Mouse (Mus musculus): ENCODE data around the gene Dmxl2.

Dmxl2 gene

DNA sequence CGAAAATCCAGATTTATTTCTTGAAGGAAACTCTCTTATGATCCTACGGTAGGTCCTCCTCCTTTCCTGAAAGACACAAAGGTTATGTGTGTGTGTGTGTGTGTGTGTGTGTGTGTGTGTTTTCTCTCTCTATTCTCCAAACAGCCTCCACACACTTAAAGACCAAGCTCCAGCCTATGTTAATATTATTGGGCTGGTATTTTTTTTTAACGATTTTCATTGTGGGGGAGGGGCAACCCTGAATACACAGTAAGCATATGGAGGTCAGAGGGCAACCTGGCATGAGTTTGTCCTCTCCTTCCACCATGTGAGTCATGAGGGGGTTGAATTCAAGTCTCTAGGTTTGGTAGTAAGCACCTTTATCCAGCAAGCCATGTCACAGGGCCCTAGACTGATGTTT is 1.6 kb downstream of the Dmxl2 start:
- DNase-seq (ENCODE audit: low spot score) = no peak

DNA sequence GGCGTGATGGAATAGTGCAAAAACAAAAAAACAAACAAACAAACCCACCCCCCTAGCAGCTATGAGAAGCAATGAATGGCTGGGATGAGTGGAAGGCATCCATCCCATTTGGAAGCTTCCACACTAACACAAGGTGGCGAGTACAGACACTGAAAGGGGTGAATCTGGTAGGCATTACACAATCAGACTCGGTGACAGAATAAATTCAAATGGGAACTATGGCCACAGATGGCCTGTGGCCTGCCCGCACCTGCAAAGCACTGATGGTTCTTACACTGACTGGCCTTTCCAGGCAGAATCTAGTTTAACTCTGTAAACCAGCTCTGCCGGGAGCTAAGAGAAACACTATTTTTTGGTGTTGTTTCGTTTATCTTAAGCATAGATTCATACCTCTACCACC is 2.1 kb downstream of the Dmxl2 start:
- DNase-seq (ENCODE audit: low spot score) = no peak

DNA sequence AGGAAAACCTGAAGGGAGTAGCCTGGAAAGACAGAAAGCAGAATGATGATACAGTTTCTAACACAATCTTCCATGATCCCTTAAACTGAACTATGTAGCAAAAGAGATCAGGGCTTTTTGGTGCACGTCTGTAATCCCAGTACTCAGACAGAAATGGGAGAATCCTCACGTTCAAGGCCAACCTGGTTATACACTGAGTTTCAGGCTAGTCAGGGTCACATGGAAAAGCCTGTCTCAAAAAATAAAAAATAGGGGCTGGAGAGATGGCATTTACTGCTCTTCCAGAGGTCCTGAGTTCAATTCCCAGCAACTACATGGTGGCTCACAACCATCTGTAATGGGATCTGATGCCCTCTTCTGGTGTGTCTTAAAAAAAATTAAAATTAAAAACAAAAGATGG is 11.0 kb downstream of the Dmxl2 start:
- DNase-seq (ENCODE audit: low spot score) = no peak

DNA sequence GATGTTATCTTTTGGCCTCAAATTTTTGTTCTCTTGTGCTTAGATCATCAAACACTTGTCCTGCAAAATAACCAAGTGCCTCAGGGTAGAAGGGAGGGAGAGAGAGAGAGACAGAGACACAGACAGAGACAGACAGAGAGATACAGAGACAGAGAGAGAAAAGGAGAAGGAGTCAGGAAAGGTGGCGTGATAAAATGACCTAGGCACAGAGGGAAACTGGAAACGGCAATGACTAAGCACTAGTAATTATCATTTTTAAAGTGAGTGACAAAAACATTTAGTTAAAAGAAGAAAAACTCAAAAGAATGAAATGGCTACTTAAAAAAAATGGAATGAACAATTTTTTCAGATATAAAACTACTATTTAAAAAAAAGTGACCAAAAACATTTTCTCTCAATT is 11.8 kb downstream of the Dmxl2 start:
- DNase-seq (ENCODE audit: low spot score) = no peak

DNA sequence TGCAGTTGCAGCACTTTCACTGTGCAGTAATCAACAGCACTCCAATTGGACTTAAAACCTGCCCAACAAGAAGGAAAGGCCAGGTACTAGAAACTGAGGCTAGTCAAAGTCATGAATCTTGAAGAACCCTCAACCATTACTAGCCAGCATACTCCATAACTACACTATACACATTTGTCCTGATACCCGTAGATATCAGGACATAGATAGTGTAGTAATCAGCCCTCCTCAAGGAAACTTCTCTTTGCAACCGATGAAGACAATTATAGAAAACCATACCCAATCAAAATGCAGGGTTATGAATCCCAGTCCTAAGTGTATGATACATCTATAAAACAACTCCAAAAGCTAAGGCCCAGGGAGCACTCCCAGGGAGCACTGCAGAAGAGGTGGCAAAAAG is 16.5 kb downstream of the Dmxl2 start:
- no peak for DNase-seq (ENCODE audit: low spot score)

DNA sequence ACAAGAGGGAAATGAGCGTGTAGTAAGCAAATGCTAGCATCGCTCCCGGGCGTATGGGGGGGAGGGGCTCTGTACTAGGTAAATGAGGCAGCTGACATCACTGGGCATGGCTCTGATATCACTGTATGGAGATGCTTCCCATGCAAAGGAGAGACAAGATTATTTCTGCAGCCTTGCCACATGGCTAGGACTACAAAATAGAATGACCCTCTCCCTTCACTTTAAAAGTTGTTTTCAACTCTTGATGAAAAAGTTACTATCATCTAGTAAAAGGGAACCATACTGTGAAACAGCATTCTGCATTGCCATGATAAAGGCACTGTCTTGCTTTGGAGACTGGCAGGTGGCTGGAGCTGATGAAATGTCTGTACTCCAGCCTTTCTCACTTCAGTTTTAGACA is 18.2 kb downstream of the Dmxl2 start:
- DNase-seq (ENCODE audit: low spot score) = no peak

DNA sequence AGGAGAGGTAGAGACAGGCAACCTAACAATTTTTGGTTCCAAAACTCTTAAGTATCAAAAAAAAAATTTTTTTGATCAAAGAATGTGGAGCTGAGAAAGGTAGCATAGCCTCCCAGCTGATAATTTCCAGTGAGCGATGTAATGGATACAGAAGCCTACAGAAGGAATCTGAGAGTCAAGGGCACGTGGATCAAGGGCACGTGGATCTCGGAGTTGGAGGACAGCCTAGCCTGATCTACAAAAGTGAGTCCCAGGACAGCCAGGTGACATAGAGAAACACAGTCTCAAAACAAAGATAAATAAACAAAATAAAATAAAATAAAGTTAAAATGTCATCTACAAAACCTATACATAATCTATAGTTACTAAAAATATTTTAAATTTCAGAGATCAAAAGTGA is 18.7 kb downstream of the Dmxl2 start:
- no peak for DNase-seq (ENCODE audit: low spot score)

DNA sequence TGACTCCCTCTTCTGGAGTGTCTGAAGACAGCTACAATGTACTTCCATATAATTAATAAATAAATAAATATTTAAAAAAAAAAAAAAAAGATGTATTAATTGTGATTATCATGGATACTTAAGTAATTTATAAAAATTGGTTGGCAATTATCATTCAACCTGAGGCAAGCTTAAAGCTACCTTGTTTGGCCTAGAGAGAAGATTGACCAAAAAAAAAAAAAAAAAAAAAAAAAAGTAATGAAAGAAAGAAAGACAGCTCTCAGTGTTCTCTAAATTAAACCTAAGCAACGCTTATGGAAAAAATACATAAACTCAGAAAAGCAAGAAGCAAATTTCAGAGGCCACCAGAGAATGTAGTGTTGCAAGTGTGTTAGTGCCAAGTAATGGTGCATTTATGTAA is 22.4 kb downstream of the Dmxl2 start:
- no peak for DNase-seq (ENCODE audit: low spot score)

DNA sequence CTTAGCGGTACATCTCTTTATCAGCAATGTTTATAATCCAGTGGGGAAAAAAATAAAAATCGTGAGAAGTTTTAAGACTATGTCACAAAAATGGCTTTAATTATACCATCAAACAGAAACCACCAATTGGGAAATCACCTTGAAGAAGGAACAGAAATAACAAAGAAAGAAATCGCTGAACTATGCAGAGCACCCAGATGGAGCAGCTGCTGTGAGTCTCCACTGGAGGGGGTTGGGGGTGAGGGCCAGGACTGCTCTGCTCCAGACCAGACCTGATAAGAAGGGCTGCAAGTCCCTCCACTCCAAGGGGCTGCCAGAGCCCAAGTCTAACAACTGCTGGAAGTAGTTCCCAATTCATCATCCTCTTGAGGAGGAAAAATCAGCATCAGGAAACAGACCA is 23.3 kb downstream of the Dmxl2 start:
- DNase-seq (ENCODE audit: low spot score) = no peak

DNA sequence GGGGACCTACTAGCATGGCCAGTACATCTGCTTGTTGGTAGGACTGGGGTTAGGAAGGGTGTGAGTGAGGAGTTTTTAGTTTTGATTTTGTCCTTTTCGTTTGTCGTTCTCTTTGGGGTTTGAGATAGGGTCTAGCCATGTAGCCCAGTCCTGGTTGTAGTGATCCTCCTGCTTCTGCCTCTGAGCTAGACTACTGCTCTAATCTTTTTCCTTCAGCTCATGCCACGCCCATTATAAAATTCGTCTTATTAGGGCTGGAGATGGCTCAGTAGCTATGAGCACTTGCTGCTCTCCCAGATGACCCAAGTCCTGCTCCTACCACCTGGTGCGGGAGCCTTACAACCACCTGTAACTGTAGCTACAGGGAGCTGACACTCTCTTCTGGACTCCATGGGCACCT is 26.9 kb downstream of the Dmxl2 start:
- no peak for DNase-seq (ENCODE audit: low spot score)

DNA sequence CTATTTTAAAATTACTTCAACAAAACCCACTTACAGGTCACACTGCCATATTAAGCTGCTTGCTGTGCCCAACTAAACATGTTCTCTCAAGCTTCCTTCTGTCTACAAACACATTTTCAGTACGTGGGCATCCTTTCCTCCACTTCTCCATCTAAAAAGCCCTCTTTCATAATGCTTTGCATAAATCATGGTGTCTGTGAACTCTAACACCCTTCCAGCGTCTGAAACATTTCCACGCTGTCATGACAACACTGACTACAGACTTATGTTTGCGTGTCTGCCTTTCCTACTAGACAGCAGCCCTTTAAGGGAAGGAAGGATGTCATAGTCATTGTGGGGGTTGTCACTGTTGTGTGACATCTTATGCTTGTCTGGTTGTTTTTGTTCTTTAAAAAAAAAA is 27.4 kb downstream of the Dmxl2 start:
- DNase-seq (ENCODE audit: low spot score) = no peak

DNA sequence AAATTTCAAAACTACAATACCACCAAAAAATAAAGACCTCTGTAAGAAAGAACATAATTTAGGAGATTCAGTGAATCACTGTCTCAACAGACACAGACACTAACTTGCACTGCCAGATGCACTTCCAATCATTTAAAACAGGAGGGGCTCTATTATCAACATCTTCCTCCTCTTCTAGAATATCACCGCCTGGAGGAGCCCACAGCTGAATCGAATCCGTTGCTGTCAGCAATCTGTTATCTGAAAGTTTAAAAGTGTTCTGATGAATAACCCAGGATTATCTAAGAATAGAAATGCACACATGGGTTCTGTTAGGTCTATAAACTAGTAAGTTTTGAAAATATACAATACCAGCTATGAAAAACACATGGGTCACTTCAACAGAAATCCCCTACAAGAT is 28.6 kb downstream of the Dmxl2 start:
- no peak for DNase-seq (ENCODE audit: low spot score)

DNA sequence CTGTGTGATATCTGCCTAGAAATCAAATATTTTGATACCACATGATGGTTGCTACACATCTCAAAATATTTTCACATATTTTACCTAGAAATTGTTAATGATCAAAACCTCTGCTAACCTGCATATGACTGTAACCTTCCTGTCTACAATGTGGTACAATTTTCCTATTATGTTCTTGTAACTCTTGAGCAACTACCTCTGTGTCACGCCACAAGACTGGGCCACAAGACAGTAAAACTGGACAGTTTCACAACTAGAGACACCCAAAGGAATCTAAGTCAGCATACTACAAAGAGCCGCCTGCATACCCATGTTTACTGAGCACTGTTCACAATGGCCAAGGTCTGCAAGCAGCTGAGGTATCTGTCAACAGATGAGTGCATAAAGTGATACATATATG is 32.1 kb downstream of the Dmxl2 start:
- no peak for DNase-seq (ENCODE audit: low spot score)

DNA sequence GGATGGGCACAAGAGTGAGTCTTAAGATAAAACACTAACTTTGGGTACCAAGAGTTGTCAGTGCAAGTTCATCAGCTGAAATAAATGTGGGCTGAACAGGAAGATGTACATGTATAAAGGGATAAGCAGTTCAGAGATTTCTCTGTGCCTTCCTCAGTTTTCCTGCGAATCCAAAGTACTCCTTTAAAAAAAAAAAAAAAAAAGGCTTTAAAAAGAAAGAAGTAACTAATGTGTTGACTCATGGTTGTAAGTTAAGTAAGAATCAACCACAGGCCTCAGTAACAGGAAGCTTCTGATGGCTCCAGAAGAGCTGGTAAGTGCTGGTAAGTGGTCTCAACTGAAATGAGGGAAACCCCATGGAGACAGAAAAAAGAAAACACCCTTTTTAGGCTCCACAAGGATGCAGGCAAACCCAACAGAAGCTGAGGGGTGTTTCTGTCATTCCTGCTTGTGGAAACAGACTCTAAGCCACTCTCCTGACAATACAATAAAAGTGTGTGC is 33.9 kb downstream of the Dmxl2 start:
- DNase-seq (ENCODE audit: low spot score) = no peak

DNA sequence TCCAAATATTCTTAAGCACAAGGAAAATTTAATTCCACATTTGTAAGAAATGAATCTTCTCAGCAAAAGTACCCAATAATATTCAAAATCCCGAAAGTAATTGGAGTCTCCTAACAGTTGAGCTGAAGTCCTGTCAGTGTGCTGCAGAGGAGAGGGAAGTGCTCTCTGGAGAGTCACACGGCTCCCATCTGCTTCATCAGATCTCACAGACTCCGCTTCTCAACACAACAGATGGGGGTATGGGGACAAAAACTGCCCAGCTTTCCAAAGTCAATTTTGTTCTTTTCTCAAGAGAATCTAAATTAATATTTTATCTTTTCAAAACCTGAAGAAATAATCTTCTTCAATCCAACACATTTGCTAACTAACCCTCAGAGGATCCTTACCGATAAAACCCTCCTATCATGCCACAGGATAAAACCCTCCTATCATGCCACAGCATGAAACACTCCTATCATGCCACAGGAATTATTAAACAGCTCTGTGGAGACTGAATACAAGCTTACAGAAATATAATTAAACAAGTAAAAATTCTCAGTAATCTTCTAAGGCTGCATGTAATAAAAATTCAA is 37.9 kb downstream of the Dmxl2 start:
- no peak for DNase-seq (ENCODE audit: low spot score)

DNA sequence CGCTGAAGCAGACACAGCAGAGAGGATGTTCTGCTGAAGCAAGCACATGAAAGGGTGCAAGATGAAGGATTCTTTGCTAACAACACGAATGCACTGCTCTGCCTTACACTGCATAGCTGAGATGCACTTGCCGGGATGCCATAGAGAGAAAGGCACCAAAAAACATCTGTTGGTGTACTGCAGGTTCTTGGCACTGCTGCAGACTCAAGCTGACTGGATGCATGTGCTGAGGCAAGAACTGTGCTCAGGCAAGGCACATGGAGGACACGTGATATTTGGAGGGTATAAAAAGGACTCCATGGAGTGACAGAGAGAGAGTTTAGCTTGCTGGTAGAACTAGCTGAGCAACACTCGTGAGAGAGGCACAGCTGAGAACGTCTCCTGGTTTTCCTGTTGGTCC is 62.4 kb downstream of the Dmxl2 start:
- DNase-seq (ENCODE audit: low spot score) = no peak

DNA sequence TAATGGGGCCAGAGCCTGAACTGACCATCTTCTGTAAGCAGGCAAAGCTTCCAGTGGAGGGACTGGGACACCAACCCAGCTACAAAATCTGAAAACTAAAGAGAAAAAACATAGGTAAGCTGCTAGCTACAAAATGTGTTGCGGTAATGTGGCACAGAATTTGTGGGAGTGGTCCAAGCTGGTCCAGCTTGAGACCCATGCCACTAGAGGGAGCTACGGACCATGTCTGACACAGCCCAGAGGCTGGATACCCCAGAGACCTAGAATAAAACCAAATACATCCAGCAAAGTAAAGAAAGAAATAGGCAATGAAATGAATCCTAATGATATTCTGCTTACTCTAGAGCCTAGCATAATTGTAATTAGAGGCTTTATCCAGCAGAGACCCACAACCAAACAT is 63.2 kb downstream of the Dmxl2 start:
- DNase-seq (ENCODE audit: low spot score) = no peak

DNA sequence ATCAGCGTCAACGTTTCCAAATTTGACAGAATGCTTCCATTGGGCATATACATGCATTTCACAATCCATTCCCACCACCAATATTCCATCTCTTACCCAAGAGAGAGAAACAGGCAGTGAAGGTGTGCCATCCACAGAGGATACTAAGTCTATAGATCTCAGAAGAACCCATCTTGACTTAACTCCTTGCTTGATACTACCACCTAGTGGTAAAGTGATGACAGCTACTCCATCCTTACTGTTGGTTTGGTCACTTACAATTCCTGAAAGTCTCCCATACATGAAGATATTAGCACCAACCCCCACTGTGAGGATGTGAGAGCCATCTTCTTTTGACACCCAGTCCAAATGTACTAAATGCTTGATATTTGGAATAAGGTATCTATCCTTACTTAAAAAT is 85.2 kb downstream of the Dmxl2 start:
- no peak for DNase-seq (ENCODE audit: low spot score)

DNA sequence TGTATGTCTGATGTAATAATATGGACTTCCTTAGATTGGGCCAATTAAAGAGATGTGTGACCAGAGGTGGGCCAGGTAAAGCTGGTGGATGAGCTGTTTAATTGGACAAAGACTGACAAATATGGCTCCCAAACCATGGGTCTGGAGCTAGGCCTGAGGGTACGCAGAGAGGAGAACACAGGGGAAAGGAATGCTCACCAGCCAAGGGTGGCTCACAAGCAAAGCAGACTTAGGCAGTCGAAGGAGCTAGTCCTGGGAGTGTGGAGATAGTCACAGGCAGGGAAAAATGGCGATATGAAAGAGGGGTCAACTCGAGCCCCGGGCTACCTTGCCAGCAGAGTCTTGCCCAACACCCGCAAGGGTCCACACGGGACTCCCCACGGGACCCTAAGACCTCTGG is 144.7 kb downstream of the Dmxl2 start:
- DNase-seq (ENCODE audit: low spot score) = no peak

DNA sequence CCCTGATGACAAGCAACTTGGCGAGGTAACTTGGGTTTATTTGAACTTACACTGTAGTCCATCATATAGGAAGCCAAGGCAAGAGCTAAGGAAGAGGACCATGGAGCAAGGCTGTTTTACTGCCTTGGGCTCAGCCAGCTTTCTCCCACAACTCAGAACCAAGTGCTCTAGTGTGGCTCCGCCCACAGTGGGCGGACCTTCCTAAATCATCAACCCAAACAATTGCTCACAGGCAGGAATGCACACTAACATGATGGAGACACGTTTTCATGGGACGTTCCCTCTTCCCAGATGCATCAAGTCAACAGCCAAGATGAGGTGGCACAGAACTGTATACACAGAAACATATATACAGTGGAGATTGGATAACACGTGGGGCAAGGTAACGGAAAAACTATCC is 159.4 kb downstream of the Dmxl2 start:
- no peak for DNase-seq (ENCODE audit: low spot score)

DNA sequence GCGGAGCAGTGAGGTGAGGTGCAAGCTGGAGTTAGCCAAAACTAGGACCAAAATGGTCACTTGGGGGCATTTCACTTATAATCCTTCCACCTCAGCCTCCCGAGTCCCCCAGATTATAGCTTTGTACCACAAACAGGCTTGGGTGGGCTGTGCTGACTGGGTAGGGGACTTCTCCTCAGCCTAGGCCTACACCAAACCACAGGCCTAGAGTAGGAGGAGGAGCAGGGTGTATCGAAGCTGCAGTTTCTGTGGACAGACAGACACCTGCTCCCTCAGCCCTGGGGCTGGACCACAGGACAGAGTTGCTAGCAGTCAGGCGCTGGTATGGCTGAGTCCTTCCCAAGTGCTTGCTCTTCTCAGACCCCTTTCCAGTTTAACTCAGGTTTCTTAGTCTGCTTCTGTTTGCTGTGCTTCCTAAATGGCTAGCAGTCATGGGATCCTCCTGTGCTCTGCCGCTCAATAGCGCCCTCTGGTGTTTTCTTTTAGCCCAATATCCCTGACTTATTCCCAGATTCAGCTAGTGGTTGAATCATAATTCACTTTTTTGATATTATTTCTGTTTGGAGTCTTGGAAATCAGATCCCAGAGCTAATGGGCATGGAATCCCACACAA is 164.8 kb downstream of the Dmxl2 start:
- no peak for DNase-seq (ENCODE audit: low spot score)

DNA sequence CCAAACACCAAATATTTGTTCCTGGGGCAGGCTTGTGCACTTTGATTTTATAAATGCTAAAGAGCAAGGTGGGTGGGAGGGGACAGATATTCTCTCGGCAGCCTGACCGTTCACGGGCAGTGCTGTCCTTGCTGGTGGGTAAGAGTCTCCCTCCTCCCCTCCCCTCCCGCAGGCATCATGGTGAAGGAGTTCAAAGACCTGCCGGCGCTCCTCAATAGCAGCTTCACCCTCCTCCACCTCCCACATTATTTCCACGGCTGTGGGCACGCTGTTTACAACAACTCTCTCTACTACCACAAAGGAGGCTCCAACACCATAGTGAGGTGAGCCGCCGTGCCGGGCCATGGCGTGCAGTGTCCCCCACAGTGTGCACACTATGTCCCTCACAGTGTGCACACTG is 165.8 kb downstream of the Dmxl2 start:
- DNase-seq (ENCODE audit: low spot score) = no peak

DNA sequence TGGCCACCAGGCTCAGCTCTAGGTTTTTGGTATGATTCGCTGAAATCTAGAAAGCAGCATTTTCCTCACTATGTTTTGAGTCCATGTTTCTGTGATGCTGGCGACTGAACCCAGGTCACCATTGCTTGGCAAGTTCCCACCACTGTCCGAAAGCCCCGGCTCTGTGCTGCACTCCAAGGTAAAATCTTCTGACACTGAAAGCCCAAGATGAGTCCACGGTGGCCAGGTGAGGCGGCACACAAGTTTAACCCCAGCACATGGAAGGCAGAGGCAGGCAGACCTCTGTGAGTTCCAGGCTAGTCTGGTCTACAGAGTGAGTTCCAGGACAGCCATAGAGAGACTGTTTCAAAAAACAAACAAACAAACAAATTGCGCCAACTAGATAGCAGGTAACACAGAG is 172.2 kb downstream of the Dmxl2 start:
- DNase-seq (ENCODE audit: low spot score) = no peak

DNA sequence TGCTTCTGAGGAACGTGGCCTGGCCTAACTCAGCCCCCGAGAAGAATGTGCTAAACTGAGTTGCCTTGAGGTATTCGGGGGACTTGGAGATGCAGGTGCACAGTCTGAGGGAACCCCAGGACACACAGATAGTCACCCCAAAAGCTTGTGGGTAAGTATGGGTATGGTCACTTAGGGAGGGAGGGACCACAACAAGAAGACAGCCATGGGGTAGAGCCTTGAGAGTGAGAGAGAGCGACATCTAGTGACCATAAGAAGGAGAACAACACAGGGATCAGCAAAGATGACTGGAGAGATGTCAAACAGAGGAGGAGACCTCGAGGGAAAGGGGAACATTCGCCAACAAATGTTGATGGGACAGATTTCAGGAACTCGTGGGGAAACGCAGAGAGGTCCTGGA is 178.0 kb downstream of the Dmxl2 start:
- no peak for DNase-seq (ENCODE audit: low spot score)

DNA sequence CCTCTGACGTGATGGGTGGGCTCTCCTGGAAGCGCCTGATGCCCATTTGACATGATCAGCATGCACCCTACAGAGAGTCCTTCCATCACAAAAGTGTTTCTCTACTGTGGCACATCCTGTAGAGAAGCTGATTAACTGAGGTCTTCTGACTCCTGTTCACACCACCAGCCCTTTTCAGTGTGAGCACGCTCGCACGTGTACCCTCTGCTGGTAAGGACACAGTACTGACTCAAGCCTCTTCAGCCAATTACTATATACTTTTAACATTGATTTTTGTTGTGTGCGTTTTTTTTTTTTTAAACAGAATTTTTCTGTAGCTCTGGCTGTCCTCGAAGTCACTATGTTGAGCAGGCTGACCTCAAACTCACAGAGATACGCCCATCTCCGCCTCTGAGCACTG is 185.1 kb downstream of the Dmxl2 start:
- DNase-seq (ENCODE audit: low spot score) = no peak

Data from spleen, adult 12 weeks (tissue).